Mouse (Mus musculus) embryonic facial prominence, embryonic 12.5 days (tissue): ENCODE data around the gene Ccl26. TPM values are rescaled to one million over a fixed set of nuclear protein-coding genes. Genes with fewer than 3 reads are reported as not detected.
"Not testable (repeated sequence)": the region's sequence is repeated elsewhere in the genome, so short reads cannot be mapped to it uniquely, and the experiment has no call there.

Experiments
- ATAC-seq: fragments of 200-750 bp; cut with Nextera tagmentation; 2 replicates; pipeline ENCODE4 v1.8.0; 2017; ENCODE audit not compliant: insufficient number of reproducible peaks, insufficient read depth, low FRiP score, low TSS enrichment
- H3K27ac ChIP-seq: fragments of 300-500 bp; sonication (generic); 2 replicates; pipeline ENCODE4 v1.5.1; 2016; ENCODE audit warnings: mild to moderate bottlenecking
- H3K27me3 ChIP-seq: fragments of 300-500 bp; sonication (generic); 2 replicates; pipeline ENCODE4 v1.6.1; 2016; ENCODE audit warnings: mild to moderate bottlenecking, moderate library complexity
- H3K36me3 ChIP-seq: fragments of 300-500 bp; sonication (generic); 2 replicates; pipeline ENCODE4 v1.6.1; 2016; ENCODE audit warnings: mild to moderate bottlenecking
- H3K4me1 ChIP-seq: fragments of 300-500 bp; sonication (generic); 2 replicates; pipeline ENCODE4 v1.6.1; 2016
- H3K4me2 ChIP-seq: fragments of 300-500 bp; sonication (generic); replicated peaks from 2 replicates; pipeline ENCODE4 v1.6.1; 2016; ENCODE audit warnings: mild to moderate bottlenecking, moderate library complexity
- H3K4me3 ChIP-seq: fragments of 300-500 bp; sonication (generic); 2 replicates; pipeline ENCODE4 v1.5.1; 2016; ENCODE audit warnings: mild to moderate bottlenecking
- H3K9ac ChIP-seq: fragments of 300-500 bp; sonication (generic); 2 replicates; pipeline ENCODE4 v1.6.1; 2016; ENCODE audit warnings: mild to moderate bottlenecking, moderate library complexity
- H3K9me3 ChIP-seq: fragments of 300-500 bp; sonication (generic); 2 replicates; pipeline ENCODE4 v1.6.1; 2016; ENCODE audit warnings: mild to moderate bottlenecking, moderate library complexity
- WGBS: fragments of 180-500 bp; shearing (Covaris S2); methylation state at CpG from one replicate; pipeline ENCODE4 v1.1.7; 2016; 5-methylcytosine and 5-hydroxymethylcytosine counted together
- polyA plus RNA-seq: library from polyadenylated mRNA; unstranded; fragments of >200 nt; fragmentation: Nextera tagmentation; extraction: Ambion mirVana; gene quantifications from 2 replicates; pipeline ENCODE4 v1.2.1, GENCODE M21; 2016

Gene Ccl26
- polyA plus RNA-seq: not detected in 2 replicates

- Histone ChIP-seq H3K9ac (no peak within 1 kb of the TSS), H3K4me3 (no peak within 1 kb of the TSS), H3K36me3 (no peaks in the 10 kb centered on the region), H3K27ac (no peak within 1 kb of the TSS), H3K27me3 (no peaks in the 10 kb centered on the region), H3K4me1 (no peaks in the 10 kb centered on the region), H3K4me2 (no peak within 1 kb of the TSS), H3K9me3 (no peaks in the 10 kb centered on the region)
- ATAC-seq: no peak
- WGBS: 85% methylated on average over 3 of the region's 3 CpGs
Measured at GRCm38 (mm10) chr5:135563469-135563868, at the start of gene Ccl26. Gene Ccl26 (minus strand): TSS chr5:135563569.

- Histone ChIP-seq H3K4me2 (no peak overlapping the region), H3K27me3 (no peaks in the 10 kb centered on the region), H3K4me3 (no peak overlapping the region), H3K9ac (no peak overlapping the region), H3K27ac (no peak overlapping the region), H3K9me3 (no peaks in the 10 kb centered on the region), H3K4me1 (no peaks in the 10 kb centered on the region), H3K36me3 (no peaks in the 10 kb centered on the region)
- ATAC-seq: no peak
- 82% methylated on average over 4 of the region's 4 CpGs for WGBS
Measured at GRCm38 (mm10) chr5:135609794-135610193, 46.4 kb upstream of the Ccl26 start.

GRCm38 (mm10) chr5:135607581-135607980 is 44.2 kb upstream of the Ccl26 start:
- no peak for ATAC-seq
- no peak overlapping the region for H3K4me2 ChIP-seq
- H3K4me3 ChIP-seq: no peak overlapping the region
- 58% methylated on average over 1 of the region's 1 CpGs for WGBS
- H3K9ac ChIP-seq: no peak overlapping the region
- H3K27ac ChIP-seq: no peak overlapping the region
- no peaks in the 10 kb centered on the region for H3K4me1 ChIP-seq
- no peaks in the 10 kb centered on the region for H3K36me3 ChIP-seq
- no peaks in the 10 kb centered on the region for H3K27me3 ChIP-seq
- peaks cover 6% of the 10 kb centered on the region for H3K9me3 ChIP-seq

- no CpG with 5 or more reads among the region's 1 CpGs for WGBS
- not testable (repeated sequence) for H3K36me3 ChIP-seq, H3K4me2 ChIP-seq, H3K27me3 ChIP-seq, H3K27ac ChIP-seq, H3K9ac ChIP-seq, H3K9me3 ChIP-seq, H3K4me1 ChIP-seq, ATAC-seq, H3K4me3 ChIP-seq
Measured at GRCm38 (mm10) chr5:135606717-135607116, 43.3 kb upstream of the Ccl26 start.

- no CpG with 5 or more reads among the region's 1 CpGs for WGBS
- not testable (repeated sequence) for ATAC-seq, H3K9ac ChIP-seq, H3K4me2 ChIP-seq, H3K4me3 ChIP-seq, H3K9me3 ChIP-seq, H3K4me1 ChIP-seq, H3K27ac ChIP-seq, H3K27me3 ChIP-seq, H3K36me3 ChIP-seq
Measured at GRCm38 (mm10) chr5:135604643-135605042, 41.3 kb upstream of the Ccl26 start.

GRCm38 (mm10) chr5:135589996-135590784 is 26.8 kb upstream of the Ccl26 start:
- H3K9me3 ChIP-seq: 0 out of 2 replicates have a peak, but pooled peaks cover 5% of the 10 kb centered on the region
- ATAC-seq: no peak
- 81% methylated on average over 12 of the region's 12 CpGs for WGBS

GRCm38 (mm10) chr5:135587764-135588163 is 24.4 kb upstream of the Ccl26 start:
- Histone ChIP-seq H3K27ac (no peak overlapping the region), H3K4me2 (no peak overlapping the region), H3K4me3 (no peak overlapping the region), H3K9ac (no peak overlapping the region), H3K36me3 (no peaks in the 10 kb centered on the region), H3K27me3 (no peaks in the 10 kb centered on the region), H3K9me3 (0 out of 2 replicates have a peak, but pooled peaks cover 5% of the 10 kb centered on the region), H3K4me1 (no peaks in the 10 kb centered on the region)
- no peak for ATAC-seq
- 88% methylated on average over 4 of the region's 4 CpGs for WGBS

More at GRCm38 (mm10) chr5:135589996-135590784, 26.8 kb upstream of the Ccl26 start:
- H3K9ac ChIP-seq: no peak overlapping the region
- H3K36me3 ChIP-seq: no peaks in the 10 kb centered on the region
- H3K27ac ChIP-seq: no peak overlapping the region
- H3K27me3 ChIP-seq: no peaks in the 10 kb centered on the region
- no peak overlapping the region for H3K4me3 ChIP-seq
- no peaks in the 10 kb centered on the region for H3K4me1 ChIP-seq
- H3K4me2 ChIP-seq: no peak overlapping the region

- H3K27ac ChIP-seq: no peak overlapping the region
- H3K4me1 ChIP-seq: no peaks in the 10 kb centered on the region
- WGBS: 81% methylated on average over 8 of the region's 8 CpGs
- no peaks in the 10 kb centered on the region for H3K27me3 ChIP-seq
- no peak overlapping the region for H3K4me2 ChIP-seq
- no peak overlapping the region for H3K4me3 ChIP-seq
- no peak overlapping the region for H3K9ac ChIP-seq
- no peaks in the 10 kb centered on the region for H3K36me3 ChIP-seq
- no peak for ATAC-seq
- no peaks in the 10 kb centered on the region for H3K9me3 ChIP-seq
Measured at GRCm38 (mm10) chr5:135585691-135586090, 22.3 kb upstream of the Ccl26 start.

- ATAC-seq: no peak
- no peak overlapping the region for H3K27ac ChIP-seq
- no peak overlapping the region for H3K4me2 ChIP-seq
- H3K9ac ChIP-seq: no peak overlapping the region
- H3K4me3 ChIP-seq: no peak overlapping the region
- no peaks in the 10 kb centered on the region for H3K4me1 ChIP-seq
- 89% methylated on average over 4 of the region's 4 CpGs for WGBS
- H3K27me3 ChIP-seq: no peaks in the 10 kb centered on the region
- H3K9me3 ChIP-seq: no peaks in the 10 kb centered on the region
- no peaks in the 10 kb centered on the region for H3K36me3 ChIP-seq
Measured at GRCm38 (mm10) chr5:135582330-135582729, 19.0 kb upstream of the Ccl26 start.

- 87% methylated on average over 10 of the region's 10 CpGs for WGBS
Measured at GRCm38 (mm10) chr5:135579331-135579751, 16.0 kb upstream of the Ccl26 start.

GRCm38 (mm10) chr5:135576055-135576454 is 12.7 kb upstream of the Ccl26 start:
- 58% methylated on average over 4 of the region's 4 CpGs for WGBS
- ATAC-seq: no peak
- H3K4me2 ChIP-seq: no peak overlapping the region

More at GRCm38 (mm10) chr5:135579331-135579751, 16.0 kb upstream of the Ccl26 start:
- H3K4me3 ChIP-seq: no peak overlapping the region
- ATAC-seq: no peak
- H3K9me3 ChIP-seq: no peaks in the 10 kb centered on the region
- no peaks in the 10 kb centered on the region for H3K27me3 ChIP-seq
- H3K4me1 ChIP-seq: no peaks in the 10 kb centered on the region
- no peaks in the 10 kb centered on the region for H3K36me3 ChIP-seq
- H3K4me2 ChIP-seq: no peak overlapping the region
- H3K27ac ChIP-seq: no peak overlapping the region
- no peak overlapping the region for H3K9ac ChIP-seq

GRCm38 (mm10) chr5:135573006-135573405 is 9.6 kb upstream of the Ccl26 start, which contains the start of gene Ccl24:
Gene Ccl24 (minus strand): TSS chr5:135573049.
- ATAC-seq: no peak
- Histone ChIP-seq H3K9me3 (no peaks in the 10 kb centered on the region), H3K4me3 (no peak within 1 kb of the TSS), H3K9ac (no peak within 1 kb of the TSS), H3K4me1 (no peaks in the 10 kb centered on the region), H3K36me3 (no peaks in the 10 kb centered on the region), H3K27me3 (no peaks in the 10 kb centered on the region), H3K4me2 (no peak within 1 kb of the TSS), H3K27ac (no peak within 1 kb of the TSS)
- WGBS: 88% methylated on average over 6 of the region's 6 CpGs

More at GRCm38 (mm10) chr5:135576055-135576454, 12.7 kb upstream of the Ccl26 start:
- Histone ChIP-seq H3K9ac (no peak overlapping the region), H3K27me3 (no peaks in the 10 kb centered on the region), H3K36me3 (no peaks in the 10 kb centered on the region), H3K4me3 (no peak overlapping the region), H3K4me1 (no peaks in the 10 kb centered on the region), H3K9me3 (no peaks in the 10 kb centered on the region), H3K27ac (no peak overlapping the region)
